Mouse (Mus musculus): ENCODE data around the gene Bmf. TPM values are rescaled to one million over a fixed set of nuclear protein-coding genes. Genes with fewer than 3 reads are reported as not detected.

Bmf gene
- total and polyA plus RNA-seq, 3 experiments: 2.9 to 7.0 (median 5.5) TPM

- peaks cover 13% of the 10 kb centered on the region for H3K4me1 ChIP-seq (ENCODE audit: control insufficient read depth, insufficient read depth, low read length)
- H3K27ac ChIP-seq: no peak overlapping the region
- no peaks in the 10 kb centered on the region for H3K36me3 ChIP-seq (ENCODE audit: control insufficient read depth, insufficient read depth, low read length)
- H3K79me2 ChIP-seq (replicated peaks; ENCODE audit: control insufficient read depth, insufficient read depth, low read length): no peaks in the 10 kb centered on the region
- no peak for DNase-seq
- no peaks in the 10 kb centered on the region for H3K27me3 ChIP-seq (ENCODE audit: control insufficient read depth, insufficient read depth, low read length)
- intact Hi-C loops (cut with DNase I): no loop called here
- H3K9ac ChIP-seq (ENCODE audit: low read depth, low read length): no peak overlapping the region
- TF ChIP-seq CTCF (IDR thresholded peaks at IDR 0.05) (no peak), EP300 (IDR thresholded peaks at IDR 0.05; ENCODE audit: insufficient read depth, low read depth, low read length) (no peak), POLR2A (IDR thresholded peaks at IDR 0.05; ENCODE audit: insufficient read depth, low read depth, low read length) (no peak)
- no peak overlapping the region for H3K4me3 ChIP-seq
- WGBS: 92% methylated on average over 5 of the region's 5 CpGs
Measured at GRCm38 (mm10) chr2:118526545-118526944, 22.9 kb downstream of the Bmf start.

- no peak overlapping the region for H3K4me3 ChIP-seq
- no peaks in the 10 kb centered on the region for H3K79me2 ChIP-seq (replicated peaks; ENCODE audit: control insufficient read depth, insufficient read depth, low read length)
- no peaks in the 10 kb centered on the region for H3K27me3 ChIP-seq (ENCODE audit: control insufficient read depth, insufficient read depth, low read length)
- H3K4me1 ChIP-seq (ENCODE audit: control insufficient read depth, insufficient read depth, low read length): peaks cover 18% of the 10 kb centered on the region
- 89% methylated on average over 3 of the region's 3 CpGs for WGBS
- H3K9ac ChIP-seq (ENCODE audit: low read depth, low read length): no peak overlapping the region
- TF ChIP-seq POLR2A (IDR thresholded peaks at IDR 0.05; ENCODE audit: insufficient read depth, low read depth, low read length) (no peak), EP300 (IDR thresholded peaks at IDR 0.05; ENCODE audit: insufficient read depth, low read depth, low read length) (no peak), CTCF (IDR thresholded peaks at IDR 0.05) (no peak)
- H3K27ac ChIP-seq: no peak overlapping the region
- H3K36me3 ChIP-seq (ENCODE audit: control insufficient read depth, insufficient read depth, low read length): no peaks in the 10 kb centered on the region
- DNase-seq: no peak
- intact Hi-C loops (cut with DNase I): no loop called here
Measured at GRCm38 (mm10) chr2:118524811-118525210, 24.7 kb downstream of the Bmf start.

GRCm38 (mm10) chr2:118523163-118523730 is 26.2 kb downstream of the Bmf start:
- intact Hi-C loops (cut with DNase I): no loop called here
- no peak for TF ChIP-seq CTCF (IDR thresholded peaks at IDR 0.05)
- TF ChIP-seq EP300 (IDR thresholded peaks at IDR 0.05; ENCODE audit: insufficient read depth, low read depth, low read length): no peak
- no peak for TF ChIP-seq POLR2A (IDR thresholded peaks at IDR 0.05; ENCODE audit: insufficient read depth, low read depth, low read length)
- H3K36me3 ChIP-seq (ENCODE audit: control insufficient read depth, insufficient read depth, low read length): no peaks in the 10 kb centered on the region
- H3K79me2 ChIP-seq (replicated peaks; ENCODE audit: control insufficient read depth, insufficient read depth, low read length): no peaks in the 10 kb centered on the region
- no peaks in the 10 kb centered on the region for H3K27me3 ChIP-seq (ENCODE audit: control insufficient read depth, insufficient read depth, low read length)
- whole genome bisulfite sequencing: 68% methylated on average over 5 of the region's 5 CpGs
- no peak overlapping the region for H3K9ac ChIP-seq (ENCODE audit: low read depth, low read length)
- no peak overlapping the region for H3K27ac ChIP-seq
- peaks cover 12% of the 10 kb centered on the region for H3K4me1 ChIP-seq (ENCODE audit: control insufficient read depth, insufficient read depth, low read length)
- H3K4me3 ChIP-seq: no peak overlapping the region
- peak in 1 of 2 experiments; percentile 17 for DNase-seq

GRCm38 (mm10) chr2:118522265-118522664 is 27.2 kb downstream of the Bmf start:
- peak in 1 of 2 experiments; percentile 19 for DNase-seq
- 10% methylated on average over 2 of the region's 2 CpGs for WGBS
- no peaks in the 10 kb centered on the region for H3K79me2 ChIP-seq (replicated peaks; ENCODE audit: control insufficient read depth, insufficient read depth, low read length)
- intact Hi-C loops (cut with DNase I): no loop called here
- H3K27ac ChIP-seq: no peak overlapping the region
- no peaks in the 10 kb centered on the region for H3K27me3 ChIP-seq (ENCODE audit: control insufficient read depth, insufficient read depth, low read length)
- H3K36me3 ChIP-seq (ENCODE audit: control insufficient read depth, insufficient read depth, low read length): no peaks in the 10 kb centered on the region
- peaks cover 12% of the 10 kb centered on the region for H3K4me1 ChIP-seq (ENCODE audit: control insufficient read depth, insufficient read depth, low read length)
- TF ChIP-seq POLR2A (IDR thresholded peaks at IDR 0.05; ENCODE audit: insufficient read depth, low read depth, low read length): no peak
- TF ChIP-seq CTCF (IDR thresholded peaks at IDR 0.05): no peak
- TF ChIP-seq EP300 (IDR thresholded peaks at IDR 0.05; ENCODE audit: insufficient read depth, low read depth, low read length): no peak
- no peak overlapping the region for H3K4me3 ChIP-seq
- H3K9ac ChIP-seq (ENCODE audit: low read depth, low read length): no peak overlapping the region

- H3K4me3 ChIP-seq: no peak overlapping the region
- TF ChIP-seq EP300 (IDR thresholded peaks at IDR 0.05; ENCODE audit: insufficient read depth, low read depth, low read length) (peak; percentile 81; the same call in 1 of the 2 replicates), POLR2A (IDR thresholded peaks at IDR 0.05; ENCODE audit: insufficient read depth, low read depth, low read length) (0 out of 2 replicates have a peak, but pooled peaks have one; percentile 19), CTCF (IDR thresholded peaks at IDR 0.05) (no peak)
- no peaks in the 10 kb centered on the region for H3K79me2 ChIP-seq (replicated peaks; ENCODE audit: control insufficient read depth, insufficient read depth, low read length)
- H3K27ac ChIP-seq: peak overlapping the region; percentile 49
- peaks cover 12% of the 10 kb centered on the region for H3K4me1 ChIP-seq (ENCODE audit: control insufficient read depth, insufficient read depth, low read length)
- no peaks in the 10 kb centered on the region for H3K27me3 ChIP-seq (ENCODE audit: control insufficient read depth, insufficient read depth, low read length)
- 38% methylated on average over 9 of the region's 9 CpGs for WGBS
- intact Hi-C loops (cut with DNase I): no loop called here
- no peaks in the 10 kb centered on the region for H3K36me3 ChIP-seq (ENCODE audit: control insufficient read depth, insufficient read depth, low read length)
- DNase-seq: peak; percentile 67 to 76
- no peak overlapping the region for H3K9ac ChIP-seq (ENCODE audit: low read depth, low read length)
Measured at GRCm38 (mm10) chr2:118520042-118520933, 29.2 kb downstream of the Bmf start.
